Mouse (Mus musculus) liver, adult 2 months (tissue): ENCODE measurements around the gene 4930469K13Rik.

Source experiments
- CTCF ChIP-seq: fragments of 200-500 bp; IDR thresholded peaks from 2 replicates; pipeline ENCODE4 v1.5.1; 2011; ENCODE audit warnings: low read depth, low read length, control low read depth
- POLR2A ChIP-seq: fragments of 200-500 bp; IDR thresholded peaks from 2 replicates; pipeline ENCODE4 v1.6.1; 2011; ENCODE audit warnings: low read length, control low read depth; ENCODE audit not compliant: insufficient read depth; ENCODE audit errors: extremely low read depth

DNA sequence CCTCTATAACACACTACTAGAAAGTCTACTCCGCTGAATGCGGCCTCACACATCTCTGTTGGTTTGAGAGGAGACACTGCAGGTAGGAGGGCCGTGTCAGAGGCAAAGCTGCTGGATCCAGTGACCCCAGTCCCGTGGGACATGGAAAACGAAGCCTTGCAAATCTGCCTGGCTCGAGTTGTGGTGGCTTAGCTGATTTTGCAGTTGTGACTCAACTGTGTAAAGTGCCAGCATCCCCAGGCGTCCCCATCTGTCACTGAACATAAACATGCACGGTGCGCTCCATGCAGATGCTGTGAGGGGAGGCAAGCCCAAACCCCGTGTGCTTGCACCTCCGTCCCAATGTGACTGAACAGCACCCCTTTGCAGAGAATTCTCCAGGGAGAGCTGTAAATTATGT is 168.9 kb downstream of the 4930469K13Rik start:
- TF ChIP-seq POLR2A = no peak
- TF ChIP-seq CTCF = no peak
